Mouse (Mus musculus): ENCODE results near the gene Stim2. TPM values are rescaled to one million over a fixed set of nuclear protein-coding genes. Genes with fewer than 3 reads are reported as not detected.

Gene Stim2
- total and polyA plus RNA-seq, 3 experiments: 11.7 to 18.6 TPM; not detected in 1

- Histone ChIP-seq H3K9me3 (replicated peaks; ENCODE audit: insufficient read depth, low read length) (no peaks in the 10 kb centered on the region), H3K27me3 (ENCODE audit: control insufficient read depth in 1 of 2, insufficient read depth in 2 of 2, low read length in 2 of 2) (no peaks in the 10 kb centered on the region), H3K36me3 (ENCODE audit: control insufficient read depth in 1 of 2, insufficient read depth in 2 of 2, low read length in 2 of 2) (no peaks in the 10 kb centered on the region), H3K9ac (ENCODE audit: control insufficient read depth, low read depth, low read length, poor library complexity, severe bottlenecking) (no peak overlapping the region), H3K4me1 (ENCODE audit: control insufficient read depth in 1 of 2, insufficient read depth in 2 of 2, low read length in 2 of 2) (no peaks in the 10 kb centered on the region), H3K79me2 (ENCODE audit: control insufficient read depth, insufficient read depth, low read length, poor library complexity) (no peaks in the 10 kb centered on the region), H3K27ac (ENCODE audit: control insufficient read depth, low read depth, low read length) (no peak overlapping the region), H3K4me3 (ENCODE audit: control insufficient read depth in 1 of 2, insufficient read depth in 1 of 2, low read depth in 2 of 2, low read length in 2 of 2) (no peak overlapping the region)
- no peak for DNase-seq (ENCODE audit: low read depth, low spot score)
- TF ChIP-seq E2F4 (IDR thresholded peaks at IDR 0.05; ENCODE audit: borderline replicate concordance, low read depth, low read length) (no peak), MEF2A (IDR thresholded peaks at IDR 0.05; ENCODE audit: extremely low read depth, insufficient replicate concordance, low read depth, low read length, poor library complexity, severe bottlenecking) (no peak), SMC3 (IDR thresholded peaks at IDR 0.05; ENCODE audit: low read depth, low read length) (no peak), TCF12 (IDR thresholded peaks at IDR 0.05; ENCODE audit: low read depth, low read length) (no peak), ZNF384 (IDR thresholded peaks at IDR 0.05; ENCODE audit: low read depth, low read length) (no peak), ELF1 (IDR thresholded peaks at IDR 0.05; ENCODE audit: low read depth, low read length) (no peak), POLR2A (IDR thresholded peaks at IDR 0.05; ENCODE audit: control insufficient read depth in 1 of 2, insufficient read depth in 1 of 2, low read depth in 1 of 2, low read length in 2 of 2, poor library complexity in 1 of 2) (no peak)
These were observed 32.6 kb upstream of the Stim2 start for GRCm38 (mm10) chr5:53965656-53966055.

- H3K9ac ChIP-seq (ENCODE audit: control insufficient read depth, low read depth, low read length, poor library complexity, severe bottlenecking): no peak overlapping the region
- no peaks in the 10 kb centered on the region; a peak in 1 of 4 replicates for H3K27me3 ChIP-seq (ENCODE audit: control insufficient read depth in 1 of 2, insufficient read depth in 2 of 2, low read length in 2 of 2)
- no peak overlapping the region for H3K4me3 ChIP-seq (ENCODE audit: control insufficient read depth in 1 of 2, insufficient read depth in 1 of 2, low read depth in 2 of 2, low read length in 2 of 2)
- no peaks in the 10 kb centered on the region for H3K9me3 ChIP-seq (replicated peaks; ENCODE audit: insufficient read depth, low read length)
- no peak for TF ChIP-seq HCFC1 (IDR thresholded peaks at IDR 0.05; ENCODE audit: low read depth, low read length)
- TF ChIP-seq BHLHE40 (IDR thresholded peaks at IDR 0.05; ENCODE audit: borderline replicate concordance, low read depth, low read length): no peak
- TF ChIP-seq USF2 (IDR thresholded peaks at IDR 0.05; ENCODE audit: borderline replicate concordance in 1 of 2, insufficient read depth in 1 of 2, low read depth in 1 of 2, low read length in 2 of 2): no peak
- no peaks in the 10 kb centered on the region for H3K79me2 ChIP-seq (ENCODE audit: control insufficient read depth, insufficient read depth, low read length, poor library complexity)
- H3K36me3 ChIP-seq (ENCODE audit: control insufficient read depth in 1 of 2, insufficient read depth in 2 of 2, low read length in 2 of 2): no peaks in the 10 kb centered on the region
- H3K27ac ChIP-seq (ENCODE audit: control insufficient read depth, low read depth, low read length): no peak overlapping the region
- no peak for DNase-seq (ENCODE audit: low read depth, low spot score)
- H3K4me1 ChIP-seq (ENCODE audit: control insufficient read depth in 1 of 2, insufficient read depth in 2 of 2, low read length in 2 of 2): no peaks in the 10 kb centered on the region
These were observed 30.7 kb upstream of the Stim2 start for GRCm38 (mm10) chr5:53967560-53967959.

GRCm38 (mm10) chr5:53970178-53970577, 28.1 kb upstream of the Stim2 start:
- H3K9ac ChIP-seq (ENCODE audit: control insufficient read depth, low read depth, low read length, poor library complexity, severe bottlenecking): no peak overlapping the region
- no peaks in the 10 kb centered on the region for H3K36me3 ChIP-seq (ENCODE audit: control insufficient read depth in 1 of 2, insufficient read depth in 2 of 2, low read length in 2 of 2)
- no peaks in the 10 kb centered on the region for H3K4me1 ChIP-seq (ENCODE audit: control insufficient read depth in 1 of 2, insufficient read depth in 2 of 2, low read length in 2 of 2)
- H3K4me3 ChIP-seq (ENCODE audit: control insufficient read depth in 1 of 2, insufficient read depth in 1 of 2, low read depth in 2 of 2, low read length in 2 of 2): no peak overlapping the region
- DNase-seq (ENCODE audit: low read depth, low spot score): no peak
- H3K27me3 ChIP-seq (ENCODE audit: control insufficient read depth in 1 of 2, insufficient read depth in 2 of 2, low read length in 2 of 2): no peaks in the 10 kb centered on the region; a peak in 1 of 4 replicates
- no peak for TF ChIP-seq MYC (IDR thresholded peaks at IDR 0.05; ENCODE audit: low read depth, low read length)
- no peak for TF ChIP-seq POLR2AphosphoS5 (IDR thresholded peaks at IDR 0.05; ENCODE audit: borderline replicate concordance, low read depth, low read length)
- TF ChIP-seq MYB (IDR thresholded peaks at IDR 0.05; ENCODE audit: low read depth, low read length): no peak
- no peak for TF ChIP-seq HCFC1 (IDR thresholded peaks at IDR 0.05; ENCODE audit: low read depth, low read length)
- no peak for TF ChIP-seq MXI1 (IDR thresholded peaks at IDR 0.05; ENCODE audit: low read depth, low read length)
- no peak for TF ChIP-seq MEF2A (IDR thresholded peaks at IDR 0.05; ENCODE audit: extremely low read depth, insufficient replicate concordance, low read depth, low read length, poor library complexity, severe bottlenecking)
- TF ChIP-seq ETS1 (IDR thresholded peaks at IDR 0.05; ENCODE audit: low read depth, low read length): no peak
- no peak for TF ChIP-seq NELFE (IDR thresholded peaks at IDR 0.05; ENCODE audit: low read depth, low read length)
- no peak for TF ChIP-seq ZMIZ1 (IDR thresholded peaks at IDR 0.05; ENCODE audit: low read depth, low read length)
- TF ChIP-seq POLR2A (IDR thresholded peaks at IDR 0.05; ENCODE audit: control insufficient read depth in 1 of 2, insufficient read depth in 1 of 2, low read depth in 1 of 2, low read length in 2 of 2, poor library complexity in 1 of 2): no peak
- no peak for TF ChIP-seq GATA1 (IDR thresholded peaks at IDR 0.05; ENCODE audit: low read depth, low read length)
- TF ChIP-seq RAD21 (IDR thresholded peaks at IDR 0.05; ENCODE audit: low read depth, low read length): no peak
- TF ChIP-seq JUND (IDR thresholded peaks at IDR 0.05; ENCODE audit: low read depth, low read length): no peak
- H3K27ac ChIP-seq (ENCODE audit: control insufficient read depth, low read depth, low read length): no peak overlapping the region
- no peaks in the 10 kb centered on the region for H3K79me2 ChIP-seq (ENCODE audit: control insufficient read depth, insufficient read depth, low read length, poor library complexity)
- no peaks in the 10 kb centered on the region for H3K9me3 ChIP-seq (replicated peaks; ENCODE audit: insufficient read depth, low read length)

Data from MEL (cell line).